Mouse (Mus musculus) R1 (cell line): ENCODE results near the gene Grifin.

Source experiments
- DNase-seq: peaks from one replicate; pipeline ENCODE4 v3.0.0-alpha.2; 2018; ENCODE audit warnings: low read depth, low spot score

The Grifin gene

DNA sequence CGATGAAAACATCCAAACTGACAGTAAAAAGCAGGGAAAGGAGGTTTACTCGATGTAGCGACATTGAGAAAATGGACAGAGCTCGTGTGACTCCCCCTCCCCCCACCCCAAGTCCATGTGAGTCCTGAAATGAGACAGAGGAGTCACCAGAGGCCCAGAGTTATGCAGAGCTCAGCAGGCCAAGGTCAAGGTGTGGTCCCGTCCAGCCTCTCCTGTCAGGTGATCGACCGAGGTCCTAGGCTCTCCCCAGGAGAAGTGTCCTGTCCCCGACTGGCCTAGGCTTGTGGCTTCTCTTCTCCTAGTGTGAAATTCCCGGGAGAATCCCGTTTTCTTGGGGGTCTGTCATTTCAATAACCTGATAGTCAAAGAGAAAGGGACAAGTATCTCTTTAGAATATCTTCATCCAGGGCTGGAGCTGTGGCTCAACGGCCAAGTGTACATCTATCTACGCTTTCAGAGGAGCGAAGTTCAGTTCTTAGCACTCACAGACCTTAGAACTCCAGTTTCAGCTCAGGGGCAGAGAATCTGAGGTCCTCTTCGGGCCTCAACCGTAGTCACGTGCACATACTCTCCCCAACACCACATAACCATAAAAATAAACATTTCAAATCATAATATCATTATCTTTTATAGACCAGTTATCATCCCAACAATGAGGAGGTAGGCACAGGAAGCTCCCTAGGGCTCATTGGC is 24.4 kb upstream of the Grifin start:
- DNase-seq, result no peak

GRCm38 (mm10) chr5:140583732-140584368 is 19.0 kb upstream of the Grifin start:
- DNase-seq, result peak; percentile 85

DNA sequence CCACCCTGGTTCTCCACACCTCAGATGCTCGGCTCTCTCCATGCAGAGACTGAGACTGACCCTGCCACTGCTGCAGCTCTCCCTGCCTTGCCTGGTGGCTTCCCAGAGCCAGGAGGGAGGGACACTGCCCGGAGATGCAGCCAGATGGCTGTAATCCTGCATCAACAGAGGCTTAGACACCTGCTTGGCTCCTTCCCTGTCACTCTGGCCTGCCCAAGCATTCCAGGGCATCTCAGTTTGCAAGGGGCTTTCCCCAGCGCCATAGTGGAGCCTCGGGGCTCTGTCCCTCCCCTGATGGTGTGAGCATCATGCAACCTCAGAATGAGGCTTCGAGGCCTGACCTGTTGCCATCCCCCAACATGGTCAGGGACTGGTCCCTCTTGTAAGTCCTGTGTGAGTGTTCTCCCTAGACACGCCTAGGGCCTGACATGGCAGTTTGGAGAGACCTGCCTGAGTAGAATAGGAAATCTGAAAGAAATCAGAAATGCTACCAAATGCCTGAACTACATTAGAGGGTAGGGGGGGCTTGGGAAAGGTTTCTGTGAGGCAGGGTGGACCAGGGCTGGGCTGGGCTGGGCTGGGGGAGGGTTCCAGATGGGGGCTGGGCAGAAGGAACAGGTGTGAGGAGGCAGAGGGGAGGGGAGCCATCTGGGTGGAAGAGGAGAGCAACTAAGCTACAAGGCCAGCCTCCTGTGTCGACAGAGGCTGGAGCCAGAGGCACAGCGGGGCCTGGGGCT is 18.3 kb upstream of the Grifin start:
- DNase-seq, result no peak

DNA sequence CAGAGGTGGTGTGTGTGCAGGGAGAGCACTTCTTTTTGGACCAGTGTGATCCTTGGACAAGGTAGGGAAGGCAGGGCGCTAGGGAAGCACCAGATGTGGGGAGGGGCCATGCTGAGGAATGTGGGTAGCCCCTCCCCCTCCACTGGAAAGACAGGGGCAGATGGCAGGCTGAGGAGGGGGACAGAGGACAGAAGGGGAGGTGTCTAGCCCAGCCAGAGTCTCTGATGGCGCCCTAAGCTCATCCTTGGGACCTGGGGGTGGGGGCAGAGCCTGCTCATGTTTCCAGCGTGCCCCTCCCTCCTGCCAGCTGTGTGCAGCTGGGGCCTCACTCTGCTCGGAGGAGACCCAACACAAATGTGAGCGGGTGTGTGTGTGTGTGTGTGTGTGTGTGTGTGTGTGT is 16.7 kb upstream of the Grifin start:
- DNase-seq, result peak; percentile 68

GRCm38 (mm10) chr5:140579771-140580170 is 14.9 kb upstream of the Grifin start:
- DNase-seq, result peak; percentile 19

- no peak for DNase-seq
These were observed 14.3 kb upstream of the Grifin start for GRCm38 (mm10) chr5:140579221-140579620.

DNA sequence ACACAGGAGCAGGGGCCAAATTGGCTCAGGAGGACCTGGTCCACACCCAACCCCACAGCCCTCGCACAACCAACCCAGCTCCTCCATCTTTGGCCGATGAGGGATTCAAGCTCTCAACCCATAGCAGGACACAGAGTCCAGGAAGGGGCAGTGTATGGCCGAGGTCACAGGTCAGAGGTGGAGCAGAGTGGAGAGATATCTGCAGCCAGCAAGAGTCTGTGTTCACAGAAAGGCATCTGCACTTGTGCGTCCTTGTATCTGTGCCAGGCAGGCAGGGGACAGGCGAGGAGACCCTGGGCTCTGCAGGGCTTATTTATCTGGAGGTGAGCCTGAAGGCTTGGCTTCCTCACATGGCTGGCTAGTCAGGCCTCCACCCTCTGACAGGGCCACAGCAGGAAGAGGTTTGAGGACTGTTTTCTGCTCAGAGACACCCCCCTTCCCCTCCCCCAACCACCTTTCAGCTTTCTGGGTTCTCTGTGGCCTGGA is 10.6 kb upstream of the Grifin start:
- no peak for DNase-seq

DNA sequence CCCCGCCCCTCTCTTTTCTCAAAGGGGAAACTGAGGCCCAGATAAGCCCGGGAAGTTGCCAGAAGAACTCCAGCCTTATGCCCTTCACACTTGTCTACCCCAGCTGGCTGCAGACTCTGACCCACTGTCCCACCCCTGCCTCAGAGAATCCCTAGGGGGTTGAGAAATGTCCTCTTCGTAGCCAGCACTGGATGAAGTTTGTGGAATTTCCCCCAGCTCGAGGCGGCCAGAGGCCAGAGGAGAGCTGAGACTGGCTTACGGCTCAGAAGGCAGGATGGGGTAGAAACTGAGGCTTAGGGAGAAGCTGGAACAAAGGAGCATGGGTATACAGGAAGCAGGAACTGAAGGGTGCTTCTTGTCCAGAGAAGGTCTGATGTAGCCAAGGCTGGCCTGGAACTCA is 7.7 kb upstream of the Grifin start:
- DNase-seq, result no peak

DNA sequence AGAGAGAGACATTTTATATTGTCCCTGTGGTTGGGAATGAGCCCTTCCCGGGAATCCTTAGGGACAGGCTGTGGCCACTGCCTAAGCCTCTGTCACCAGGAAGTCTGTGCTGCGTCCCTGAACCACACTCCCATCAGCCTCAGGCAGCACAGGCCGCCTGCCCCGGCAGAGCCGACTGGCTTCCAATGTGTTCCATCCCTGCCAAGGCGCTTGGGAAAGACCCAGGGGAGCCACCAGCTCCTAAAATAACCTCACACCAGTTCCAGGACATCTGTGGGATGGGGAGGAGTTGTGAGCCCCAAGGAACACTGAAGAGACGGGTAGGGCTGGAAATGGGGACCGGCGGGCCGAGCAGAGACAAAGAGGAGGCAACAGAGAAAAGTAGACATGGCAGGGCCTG is 6.8 kb upstream of the Grifin start:
- DNase-seq, result no peak

DNA sequence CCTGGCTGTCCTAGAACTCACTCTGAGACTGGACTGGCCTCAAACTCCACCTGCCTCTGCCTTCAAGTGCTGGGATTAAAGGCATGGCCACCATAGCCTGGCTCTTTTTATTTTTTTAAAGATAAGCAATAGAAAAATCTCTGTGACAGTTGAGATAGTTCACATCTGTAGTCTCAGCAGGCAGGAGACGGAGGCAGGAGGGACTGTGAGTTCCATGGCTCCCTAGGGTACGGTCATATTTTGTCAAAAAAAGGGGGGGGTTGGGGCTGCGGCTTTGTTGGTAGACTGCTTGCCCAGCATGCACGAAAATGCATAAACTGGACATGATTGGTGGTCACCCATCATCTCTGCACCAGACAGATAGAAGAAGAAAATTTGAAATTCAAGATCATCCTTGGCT is 6.3 kb upstream of the Grifin start:
- no peak for DNase-seq

DNA sequence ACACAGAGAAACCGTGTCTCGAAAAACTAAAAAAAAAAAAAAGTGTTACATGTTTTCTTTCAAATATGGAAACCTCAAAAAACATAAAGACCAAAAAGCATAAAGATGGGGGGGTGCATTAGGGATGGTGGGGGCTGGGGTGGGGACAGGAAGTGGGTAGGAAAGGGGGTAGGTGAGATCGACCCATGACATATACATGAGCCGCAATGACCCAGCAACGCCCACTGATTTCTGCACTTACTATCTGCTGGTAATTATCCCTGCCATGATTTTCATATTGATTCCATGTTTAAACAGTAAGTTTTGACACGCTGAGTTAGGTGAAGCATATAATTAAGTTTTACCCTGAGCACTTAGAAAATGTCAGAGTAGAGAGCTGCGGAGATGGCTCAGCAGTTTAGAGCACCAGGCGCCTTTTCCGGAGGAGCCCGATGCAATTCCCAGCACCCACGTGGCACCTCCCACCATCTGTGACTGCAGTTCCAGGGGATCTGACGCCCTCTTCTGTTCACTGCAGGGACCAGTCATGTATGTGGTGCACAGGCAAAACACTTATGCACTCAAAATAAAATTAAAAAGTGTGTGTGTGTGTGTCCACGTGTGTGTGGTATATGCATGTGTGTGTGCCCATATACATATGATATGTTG is 5.5 kb upstream of the Grifin start:
- peak; percentile 67 for DNase-seq

DNA sequence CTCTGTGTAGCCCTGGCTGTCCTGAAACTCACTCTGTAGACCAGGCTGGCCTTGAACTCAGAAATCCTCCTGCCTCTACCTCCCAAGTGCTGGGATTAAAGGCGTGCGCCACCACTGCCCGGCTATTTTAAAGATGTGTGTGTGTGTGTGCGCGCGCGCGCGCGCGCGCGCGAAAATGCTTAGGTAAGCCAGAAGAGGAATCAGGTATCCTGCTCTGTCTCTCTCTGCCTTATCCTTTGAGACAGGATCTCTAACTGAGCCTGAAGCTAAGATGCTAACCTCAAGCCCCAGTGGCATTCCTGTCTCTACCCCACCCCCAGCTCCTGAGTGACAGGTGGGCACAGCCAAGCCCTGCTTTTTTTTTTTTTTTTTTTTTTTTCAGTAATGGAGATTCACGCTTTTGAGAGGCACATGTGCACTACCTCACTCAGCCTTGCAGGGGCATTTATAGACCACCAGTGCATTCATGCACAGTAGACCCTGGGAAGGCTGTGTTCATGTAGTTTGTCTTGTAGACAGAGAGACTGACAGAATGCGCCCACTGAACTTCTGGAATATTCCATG is 4.2 kb upstream of the Grifin start:
- peak; percentile 38 for DNase-seq

DNA sequence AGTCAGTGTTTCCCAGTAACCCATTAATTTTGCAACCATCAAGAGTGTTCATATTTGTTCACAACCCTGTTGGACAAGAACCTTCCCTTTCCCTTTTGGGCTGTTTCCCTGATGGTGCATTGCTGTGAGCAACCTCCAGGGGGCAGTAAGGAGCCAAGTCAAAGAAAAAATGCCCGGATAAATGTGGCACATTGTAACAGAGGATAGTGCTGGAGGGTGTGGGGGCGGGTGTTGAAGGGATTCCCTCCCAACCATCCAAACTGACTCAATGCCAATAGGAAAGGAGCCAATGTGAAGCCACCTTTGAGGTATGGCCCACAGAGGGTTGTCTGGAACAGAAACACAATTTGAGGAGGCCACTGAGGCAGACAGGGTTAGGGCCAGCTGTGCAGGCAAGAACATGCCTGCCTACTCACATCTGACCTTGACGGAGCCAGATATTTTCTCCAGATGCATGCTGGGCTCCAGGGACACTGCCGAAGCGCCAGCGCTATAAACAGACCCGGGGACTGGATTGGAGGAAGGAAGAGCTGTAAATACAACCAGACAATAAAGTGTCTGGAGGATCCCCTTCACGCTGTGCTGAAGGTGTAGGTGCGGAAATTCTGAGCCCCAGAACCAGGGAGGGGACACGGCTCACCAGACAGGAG is 3.6 kb upstream of the Grifin start:
- peak; percentile 88 for DNase-seq

- no peak for DNase-seq
These were observed 2.9 kb upstream of the Grifin start for GRCm38 (mm10) chr5:140567751-140568150.

DNA sequence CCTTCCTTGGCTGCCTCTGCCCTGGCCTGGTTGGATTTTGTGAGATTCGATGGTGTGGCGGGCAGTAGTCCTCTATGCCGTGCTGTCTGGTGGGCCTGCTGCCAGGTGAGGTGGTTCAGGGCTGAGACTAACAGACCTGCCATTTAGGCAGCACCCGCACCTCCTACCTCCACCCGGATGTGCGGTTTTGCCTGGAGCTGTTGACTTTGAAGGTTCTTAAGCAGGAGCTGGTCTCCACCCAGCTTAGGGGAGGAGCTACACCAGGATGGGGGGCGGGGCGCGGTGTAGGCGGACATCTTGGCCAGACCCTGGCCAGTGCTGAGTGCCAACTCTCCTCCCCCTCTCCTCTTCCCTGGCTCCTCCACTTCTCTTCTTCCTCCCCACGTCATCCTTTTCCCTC is 2.5 kb upstream of the Grifin start:
- peak; percentile 91 for DNase-seq

GRCm38 (mm10) chr5:140566271-140566670 is 1.4 kb upstream of the Grifin start:
- no peak for DNase-seq

DNA sequence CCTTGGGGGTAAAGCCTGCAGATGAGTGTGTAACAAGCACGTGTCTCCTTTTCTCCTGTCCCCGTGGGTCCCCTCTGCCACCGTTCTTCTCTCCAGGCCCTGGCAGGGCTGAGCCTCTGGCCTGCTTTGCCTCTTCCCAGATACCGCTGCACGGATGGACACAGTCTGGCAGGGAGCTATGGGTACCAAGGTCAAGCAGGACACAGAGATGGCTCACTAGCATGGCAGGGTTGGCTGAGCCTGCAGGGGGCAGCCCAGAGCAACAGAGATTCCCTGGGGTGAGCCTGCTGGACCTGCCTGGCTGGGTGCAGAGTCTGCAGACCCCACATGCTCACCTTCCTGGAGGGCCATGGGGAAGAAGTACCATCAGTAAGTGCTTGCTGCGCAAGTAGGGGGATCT is 985 bp upstream of the Grifin start:
- DNase-seq, result no peak

- no peak for DNase-seq
These were observed 580 bp upstream of the Grifin start for GRCm38 (mm10) chr5:140565451-140565850.

DNA sequence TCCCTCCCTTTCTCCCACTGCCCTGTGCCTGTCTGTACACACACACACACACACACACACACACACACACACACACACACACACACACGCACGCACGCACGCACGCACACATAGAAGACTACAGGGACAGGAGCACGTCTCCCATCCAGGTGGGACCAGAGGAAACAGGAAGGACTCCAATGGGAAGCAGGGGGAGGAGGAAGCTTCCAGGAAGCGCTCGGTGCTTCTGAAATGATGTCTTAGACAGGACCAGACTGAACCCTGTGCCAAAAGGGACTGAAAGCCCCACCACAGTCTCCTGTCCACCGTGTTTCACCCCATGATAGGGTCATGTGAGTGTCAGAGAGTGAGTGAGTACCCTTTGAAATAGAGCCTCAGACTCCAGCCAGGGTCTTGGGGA is 2.3 kb downstream of the Grifin start:
- no peak for DNase-seq

DNA sequence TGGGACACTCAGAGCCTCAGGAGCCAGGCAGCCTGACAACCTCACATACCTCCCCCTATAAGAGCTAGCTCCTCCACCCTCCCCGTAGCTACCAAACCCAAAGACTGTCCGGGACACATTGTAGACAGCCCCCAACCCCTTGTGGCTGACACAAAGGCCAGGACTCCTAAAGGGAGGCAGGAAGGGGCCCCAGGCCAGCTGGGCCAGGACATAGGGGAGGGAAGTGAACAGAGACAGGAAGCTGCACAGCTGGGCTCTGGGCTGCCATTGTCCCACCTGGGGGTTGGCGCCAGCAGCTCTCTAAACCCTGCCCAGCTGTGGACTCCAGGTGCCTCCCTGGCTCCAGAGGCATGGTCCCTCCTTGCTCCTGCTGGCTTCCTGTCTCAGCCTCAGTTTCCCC is 8.0 kb downstream of the Grifin start:
- peak; percentile 45 for DNase-seq

- no peak for DNase-seq
These were observed 11.2 kb downstream of the Grifin start for GRCm38 (mm10) chr5:140553719-140554118.
